Mouse (Mus musculus) limb, embryonic 13.5 days (tissue): ENCODE measurements around the gene Tars2. TPM values are rescaled to one million over a fixed set of nuclear protein-coding genes. Genes with fewer than 3 reads are reported as not detected.
"Not testable (repeated sequence)": the region's sequence is repeated elsewhere in the genome, so short reads cannot be mapped to it uniquely, and the experiment has no call there.

ENCODE experiments used
- ATAC-seq: fragments of 200-750 bp; cut with Nextera tagmentation; 2 replicates; pipeline ENCODE4 v1.8.0; 2017; ENCODE audit warnings: low read depth, moderate number of reproducible peaks, moderate TSS enrichment; ENCODE audit not compliant: low FRiP score
- H3K27ac ChIP-seq: fragments of 300-500 bp; sonication (generic); 2 replicates; pipeline ENCODE4 v1.5.1; 2015; ENCODE audit warnings: inconsistent platforms, mild to moderate bottlenecking, moderate library complexity
- H3K27me3 ChIP-seq: fragments of 300-500 bp; sonication (generic); 2 replicates; pipeline ENCODE4 v1.6.1; 2015; ENCODE audit warnings: mild to moderate bottlenecking, inconsistent platforms
- H3K36me3 ChIP-seq: fragments of 300-500 bp; sonication (generic); 2 replicates; pipeline ENCODE4 v1.6.1; 2015; ENCODE audit warnings: inconsistent platforms, mild to moderate bottlenecking, moderate library complexity
- H3K4me1 ChIP-seq: fragments of 300-500 bp; sonication (generic); 2 replicates; pipeline ENCODE4 v1.6.1; 2015; ENCODE audit warnings: inconsistent platforms
- H3K4me2 ChIP-seq: fragments of 300-500 bp; sonication (generic); replicated peaks from 2 replicates; pipeline ENCODE4 v1.6.1; 2015; ENCODE audit warnings: inconsistent platforms, mild to moderate bottlenecking, moderate library complexity
- H3K4me3 ChIP-seq: fragments of 300-500 bp; sonication (generic); 2 replicates; pipeline ENCODE4 v1.5.1; 2015; ENCODE audit warnings: moderate library complexity, mild to moderate bottlenecking, inconsistent platforms
- H3K9ac ChIP-seq: fragments of 300-500 bp; sonication (generic); 2 replicates; pipeline ENCODE4 v1.6.1; 2015; ENCODE audit warnings: mild to moderate bottlenecking, inconsistent platforms
- H3K9me3 ChIP-seq: fragments of 300-500 bp; sonication (generic); 2 replicates; pipeline ENCODE4 v1.6.1; 2016; ENCODE audit warnings: inconsistent platforms
- WGBS: fragments of 180-500 bp; shearing (Covaris S2); methylation state at CpG from one replicate; pipeline ENCODE4 v1.1.7; 2015; 5-methylcytosine and 5-hydroxymethylcytosine counted together
- polyA plus RNA-seq: library from polyadenylated mRNA; unstranded; fragments of >200 nt; fragmentation: Nextera tagmentation; extraction: Ambion mirVana; gene quantifications from 2 replicates; pipeline ENCODE4 v1.2.1, GENCODE M21; 2015

Gene Tars2
- 47.6 and 47.8 TPM in 2 replicates for polyA plus RNA-seq

GRCm38 (mm10) chr3:95760106-95760505, at the start of gene Tars2:
Gene Tars2 (minus strand): TSS chr3:95760206.
- Histone ChIP-seq H3K4me1 (no peaks in the 10 kb centered on the region), H3K27ac (no peak within 1 kb of the TSS), H3K36me3 (peaks cover 22% of the 10 kb centered on the region), H3K9ac (no peak within 1 kb of the TSS), H3K9me3 (no peaks in the 10 kb centered on the region), H3K4me2 (no peak within 1 kb of the TSS), H3K27me3 (no peaks in the 10 kb centered on the region), H3K4me3 (no peak within 1 kb of the TSS)
- no peak for ATAC-seq
- 87% methylated on average over 6 of the region's 6 CpGs for WGBS

GRCm38 (mm10) chr3:95808384-95808783, 48.4 kb upstream of the Tars2 start:
- ATAC-seq, result no peak
- no peak overlapping the region for H3K27ac ChIP-seq
- no peaks in the 10 kb centered on the region for H3K27me3 ChIP-seq
- H3K9ac ChIP-seq, result no peak overlapping the region
- H3K9me3 ChIP-seq, result no peaks in the 10 kb centered on the region
- WGBS, result 66% methylated on average over 2 of the region's 2 CpGs
- H3K4me3 ChIP-seq, result no peak overlapping the region
- H3K36me3 ChIP-seq, result peaks cover 28% of the 10 kb centered on the region
- no peak overlapping the region for H3K4me2 ChIP-seq
- H3K4me1 ChIP-seq, result no peaks in the 10 kb centered on the region

GRCm38 (mm10) chr3:95807630-95808029, 47.6 kb upstream of the Tars2 start:
- not testable (repeated sequence) for H3K4me1 ChIP-seq, H3K4me3 ChIP-seq, H3K9me3 ChIP-seq, H3K27ac ChIP-seq, H3K4me2 ChIP-seq, H3K9ac ChIP-seq, ATAC-seq, H3K27me3 ChIP-seq
- WGBS, result 81% methylated on average over 6 of the region's 6 CpGs
- H3K36me3 ChIP-seq, result peaks cover 28% of the 10 kb centered on the region

- H3K36me3 ChIP-seq, result peaks cover 30% of the 10 kb centered on the region
- no peaks in the 10 kb centered on the region for H3K9me3 ChIP-seq
- no peak overlapping the region for H3K4me3 ChIP-seq
- H3K4me1 ChIP-seq, result no peaks in the 10 kb centered on the region
- no peak for ATAC-seq
- no peak overlapping the region for H3K27ac ChIP-seq
- no peaks in the 10 kb centered on the region for H3K27me3 ChIP-seq
- WGBS, result 95% methylated on average over 1 of the region's 1 CpGs
- no peak overlapping the region for H3K9ac ChIP-seq
- H3K4me2 ChIP-seq, result no peak overlapping the region
These were observed 46.7 kb upstream of the Tars2 start for GRCm38 (mm10) chr3:95806677-95807076.

GRCm38 (mm10) chr3:95803851-95804250, 43.8 kb upstream of the Tars2 start:
- WGBS, result 95% methylated on average over 4 of the region's 4 CpGs
- H3K4me3 ChIP-seq, result no peak overlapping the region
- no peak overlapping the region for H3K27ac ChIP-seq
- H3K36me3 ChIP-seq, result peaks cover 32% of the 10 kb centered on the region
- H3K27me3 ChIP-seq, result no peaks in the 10 kb centered on the region
- ATAC-seq, result no peak
- H3K4me2 ChIP-seq, result no peak overlapping the region
- H3K9me3 ChIP-seq, result no peaks in the 10 kb centered on the region
- H3K4me1 ChIP-seq, result no peaks in the 10 kb centered on the region
- H3K9ac ChIP-seq, result no peak overlapping the region

GRCm38 (mm10) chr3:95798756-95799155, 38.8 kb upstream of the Tars2 start:
- no peak overlapping the region for H3K4me2 ChIP-seq
- no peaks in the 10 kb centered on the region for H3K4me1 ChIP-seq
- no peak for ATAC-seq
- 86% methylated on average over 4 of the region's 4 CpGs for WGBS
- no peaks in the 10 kb centered on the region for H3K9me3 ChIP-seq
- no peak overlapping the region for H3K27ac ChIP-seq
- H3K4me3 ChIP-seq, result no peak overlapping the region
- peaks cover 11% of the 10 kb centered on the region for H3K36me3 ChIP-seq
- H3K27me3 ChIP-seq, result no peaks in the 10 kb centered on the region
- H3K9ac ChIP-seq, result no peak overlapping the region

GRCm38 (mm10) chr3:95794299-95794698, 34.3 kb upstream of the Tars2 start:
- 86% methylated on average over 1 of the region's 1 CpGs for WGBS
- H3K9ac ChIP-seq, result no peak overlapping the region
- peaks cover 1% of the 10 kb centered on the region for H3K36me3 ChIP-seq
- no peak overlapping the region for H3K4me2 ChIP-seq
- no peaks in the 10 kb centered on the region for H3K9me3 ChIP-seq
- no peak overlapping the region for H3K4me3 ChIP-seq
- H3K4me1 ChIP-seq, result no peaks in the 10 kb centered on the region
- H3K27ac ChIP-seq, result no peak overlapping the region
- H3K27me3 ChIP-seq, result no peaks in the 10 kb centered on the region
- no peak for ATAC-seq

GRCm38 (mm10) chr3:95793662-95794061, 33.7 kb upstream of the Tars2 start:
- no peak overlapping the region for H3K27ac ChIP-seq
- no peak overlapping the region for H3K9ac ChIP-seq
- no peak overlapping the region for H3K4me3 ChIP-seq
- no peak for ATAC-seq
- no peaks in the 10 kb centered on the region for H3K27me3 ChIP-seq
- WGBS, result 76% methylated on average over 2 of the region's 2 CpGs
- H3K4me2 ChIP-seq, result no peak overlapping the region
- no peaks in the 10 kb centered on the region for H3K4me1 ChIP-seq
- no peaks in the 10 kb centered on the region for H3K9me3 ChIP-seq
- peaks cover 5% of the 10 kb centered on the region for H3K36me3 ChIP-seq

- Histone ChIP-seq H3K36me3 (peaks cover 76% of the 10 kb centered on the region), H3K27me3 (no peaks in the 10 kb centered on the region), H3K9me3 (no peaks in the 10 kb centered on the region), H3K27ac (no peak overlapping the region), H3K9ac (no peak overlapping the region), H3K4me2 (no peak overlapping the region), H3K4me3 (no peak overlapping the region), H3K4me1 (no peaks in the 10 kb centered on the region)
- ATAC-seq, result no peak
- 87% methylated on average over 4 of the region's 4 CpGs for WGBS
These were observed 25.5 kb upstream of the Tars2 start for GRCm38 (mm10) chr3:95785501-95785900.

GRCm38 (mm10) chr3:95771985-95772384, 12.0 kb upstream of the Tars2 start:
- Histone ChIP-seq H3K4me1 (no peaks in the 10 kb centered on the region), H3K4me2 (no peak overlapping the region), H3K9ac (no peak overlapping the region), H3K4me3 (no peak overlapping the region), H3K9me3 (no peaks in the 10 kb centered on the region), H3K27ac (no peak overlapping the region), H3K27me3 (no peaks in the 10 kb centered on the region), H3K36me3 (peaks cover 78% of the 10 kb centered on the region)
- no peak for ATAC-seq

GRCm38 (mm10) chr3:95765534-95765933, 5.5 kb upstream of the Tars2 start:
- WGBS, result 93% methylated on average over 10 of the region's 10 CpGs
- no peak for ATAC-seq
- Histone ChIP-seq H3K4me1 (no peaks in the 10 kb centered on the region), H3K9ac (no peak overlapping the region), H3K27ac (no peak overlapping the region), H3K36me3 (peaks cover 70% of the 10 kb centered on the region), H3K4me2 (no peak overlapping the region), H3K27me3 (no peaks in the 10 kb centered on the region), H3K4me3 (no peak overlapping the region), H3K9me3 (no peaks in the 10 kb centered on the region)

GRCm38 (mm10) chr3:95763811-95764210, 3.8 kb upstream of the Tars2 start:
- no peak overlapping the region; the same call in 1 of the 2 replicates for H3K27ac ChIP-seq
- H3K9ac ChIP-seq, result no peak overlapping the region
- no peaks in the 10 kb centered on the region for H3K9me3 ChIP-seq
- no peaks in the 10 kb centered on the region for H3K27me3 ChIP-seq
- no peak overlapping the region for H3K4me3 ChIP-seq
- no peak for ATAC-seq
- H3K4me2 ChIP-seq, result no peak overlapping the region
- 83% methylated on average over 10 of the region's 10 CpGs for WGBS
- H3K4me1 ChIP-seq, result no peaks in the 10 kb centered on the region
- H3K36me3 ChIP-seq, result peaks cover 60% of the 10 kb centered on the region

- H3K9ac ChIP-seq, result no peak overlapping the region
- no peaks in the 10 kb centered on the region for H3K9me3 ChIP-seq
- peaks cover 51% of the 10 kb centered on the region for H3K36me3 ChIP-seq
- H3K27ac ChIP-seq, result no peak overlapping the region
- 84% methylated on average over 6 of the region's 6 CpGs for WGBS
- no peaks in the 10 kb centered on the region for H3K4me1 ChIP-seq
- no peaks in the 10 kb centered on the region for H3K27me3 ChIP-seq
- no peak overlapping the region for H3K4me2 ChIP-seq
- no peak overlapping the region for H3K4me3 ChIP-seq
- no peak for ATAC-seq
These were observed 3.0 kb upstream of the Tars2 start for GRCm38 (mm10) chr3:95762961-95763360.
